Mouse (Mus musculus) heart, embryonic 13.5 days (tissue): ENCODE results near the gene Cetn4. TPM values are rescaled to one million over a fixed set of nuclear protein-coding genes. Genes with fewer than 3 reads are reported as not detected.

Source experiments
- ATAC-seq: fragments of 200-750 bp; cut with Nextera tagmentation; 2 replicates; pipeline ENCODE4 v1.8.0; 2017; ENCODE audit warnings: moderate TSS enrichment; ENCODE audit not compliant: insufficient number of reproducible peaks, low FRiP score, low TSS enrichment; ENCODE audit errors: extremely low read depth
- H3K27ac ChIP-seq: fragments of 300-500 bp; sonication (generic); replicated peaks from 2 replicates; pipeline ENCODE4 v1.5.1; 2015; ENCODE audit warnings: moderate library complexity, mild to moderate bottlenecking, inconsistent platforms
- H3K27me3 ChIP-seq: fragments of 300-500 bp; sonication (generic); replicated peaks from 2 replicates; pipeline ENCODE4 v1.6.1; 2015; ENCODE audit warnings: mild to moderate bottlenecking, inconsistent platforms
- H3K36me3 ChIP-seq: fragments of 300-500 bp; sonication (generic); 2 replicates; pipeline ENCODE4 v1.6.1; 2015; ENCODE audit warnings: mild to moderate bottlenecking, inconsistent platforms
- H3K4me1 ChIP-seq: fragments of 300-500 bp; sonication (generic); 2 replicates; pipeline ENCODE4 v1.6.1; 2015; ENCODE audit warnings: inconsistent platforms
- H3K4me2 ChIP-seq: fragments of 300-500 bp; sonication (generic); 2 replicates; pipeline ENCODE4 v1.6.1; 2015; ENCODE audit warnings: inconsistent platforms, mild to moderate bottlenecking, moderate library complexity
- H3K4me3 ChIP-seq: fragments of 300-500 bp; sonication (generic); 2 replicates; pipeline ENCODE4 v1.5.1; 2015; ENCODE audit warnings: moderate library complexity, mild to moderate bottlenecking, inconsistent platforms
- H3K9ac ChIP-seq: fragments of 300-500 bp; sonication (generic); 2 replicates; pipeline ENCODE4 v1.6.1; 2015; ENCODE audit warnings: inconsistent platforms, mild to moderate bottlenecking, moderate library complexity
- H3K9me3 ChIP-seq: fragments of 300-500 bp; sonication (generic); 2 replicates; pipeline ENCODE4 v1.6.1; 2016; ENCODE audit warnings: inconsistent platforms
- WGBS: fragments of 180-500 bp; shearing (Covaris S2); methylation state at CpG from one replicate; pipeline ENCODE4 v1.1.7; 2015; ENCODE audit warnings: mixed read lengths; 5-methylcytosine and 5-hydroxymethylcytosine counted together
- polyA plus RNA-seq: library from polyadenylated mRNA; unstranded; fragments of >200 nt; fragmentation: Nextera tagmentation; extraction: Ambion mirVana; gene quantifications from 2 replicates; pipeline ENCODE4 v1.2.1, GENCODE M21; 2015

Gene Cetn4
- polyA plus RNA-seq, 1 experiment from 2014 or later = 1.2 TPM

DNA sequence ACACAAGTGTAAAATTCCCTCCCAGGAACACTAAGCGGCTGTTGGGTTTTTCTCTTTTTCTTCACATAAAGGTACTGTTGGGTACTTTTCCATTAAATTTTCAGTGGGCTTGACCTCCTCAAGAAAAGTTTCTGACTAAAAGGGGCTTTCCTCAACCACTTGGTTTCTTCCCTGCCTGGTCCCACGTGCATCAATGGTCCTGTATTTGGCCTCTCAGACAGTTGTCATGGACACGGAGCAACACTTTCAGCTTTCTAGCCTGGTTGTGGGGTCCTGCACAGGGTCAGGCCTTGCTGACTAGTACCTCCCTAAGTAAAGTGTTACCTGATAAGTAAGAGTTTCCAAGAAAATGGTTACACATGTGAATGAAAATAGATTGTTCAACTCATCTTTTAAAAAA, 13.0 kb downstream of the Cetn4 start:
- H3K9me3 ChIP-seq = no peaks in the 10 kb centered on the region
- ATAC-seq = no peak
- H3K36me3 ChIP-seq = no peaks in the 10 kb centered on the region
- H3K9ac ChIP-seq = no peak overlapping the region
- no peaks in the 10 kb centered on the region for H3K27me3 ChIP-seq
- 62% methylated on average over 3 of the region's 3 CpGs for WGBS
- H3K4me2 ChIP-seq = no peak overlapping the region
- no peaks in the 10 kb centered on the region for H3K4me1 ChIP-seq
- H3K4me3 ChIP-seq = no peak overlapping the region
- no peak overlapping the region for H3K27ac ChIP-seq

DNA sequence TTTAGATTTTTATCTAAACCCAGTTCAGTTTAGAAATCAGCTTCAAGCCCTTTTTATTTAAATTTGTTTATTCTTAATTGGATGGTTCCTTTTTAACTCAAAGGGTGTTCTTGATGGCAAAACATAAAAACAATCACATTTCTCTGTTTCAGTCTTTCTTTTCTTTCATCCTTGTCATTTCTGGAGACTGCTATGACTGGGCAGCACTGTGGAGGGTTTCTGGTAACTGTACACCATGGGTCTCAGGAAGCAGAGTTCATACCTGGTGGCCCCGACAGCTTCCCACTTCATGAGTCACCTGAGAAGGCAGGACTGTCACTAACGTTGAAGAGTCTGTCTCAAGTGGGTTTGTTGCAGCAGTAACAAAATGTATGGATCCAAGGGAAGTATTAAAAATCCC, 19.9 kb downstream of the Cetn4 start:
- H3K9ac ChIP-seq = no peak overlapping the region
- H3K27me3 ChIP-seq = no peaks in the 10 kb centered on the region
- H3K4me1 ChIP-seq = no peaks in the 10 kb centered on the region
- 63% methylated on average over 2 of the region's 2 CpGs for WGBS
- no peak overlapping the region for H3K27ac ChIP-seq
- no peak for ATAC-seq
- H3K9me3 ChIP-seq = no peaks in the 10 kb centered on the region
- no peak overlapping the region for H3K4me2 ChIP-seq
- H3K36me3 ChIP-seq = no peaks in the 10 kb centered on the region
- H3K4me3 ChIP-seq = no peak overlapping the region

DNA sequence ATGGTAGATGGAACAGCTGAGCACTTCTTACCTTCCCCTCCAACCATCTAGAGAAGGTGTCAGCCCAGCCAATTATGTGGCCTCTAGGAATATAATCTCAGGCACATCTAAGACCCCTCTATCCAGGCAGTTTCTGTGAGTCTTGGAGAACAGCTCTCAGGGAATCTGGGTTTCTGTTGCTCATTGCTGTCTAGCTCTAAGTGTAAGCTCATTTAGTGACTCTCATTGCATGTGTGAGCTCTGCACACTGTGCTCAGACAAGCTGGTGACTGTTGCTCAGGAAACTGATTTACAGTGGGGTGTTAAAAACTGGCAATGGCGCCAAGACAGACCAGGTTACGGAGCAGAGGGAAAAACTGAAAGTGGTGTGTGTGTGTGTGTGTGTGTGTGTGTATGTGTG, 20.6 kb downstream of the Cetn4 start:
- no peaks in the 10 kb centered on the region for H3K36me3 ChIP-seq
- H3K27me3 ChIP-seq = no peaks in the 10 kb centered on the region
- no peak overlapping the region for H3K27ac ChIP-seq
- no peak for ATAC-seq
- WGBS = 67% methylated on average over 2 of the region's 2 CpGs
- H3K9ac ChIP-seq = no peak overlapping the region
- H3K4me3 ChIP-seq = no peak overlapping the region
- H3K4me2 ChIP-seq = no peak overlapping the region
- H3K4me1 ChIP-seq = no peaks in the 10 kb centered on the region
- H3K9me3 ChIP-seq = no peaks in the 10 kb centered on the region

DNA sequence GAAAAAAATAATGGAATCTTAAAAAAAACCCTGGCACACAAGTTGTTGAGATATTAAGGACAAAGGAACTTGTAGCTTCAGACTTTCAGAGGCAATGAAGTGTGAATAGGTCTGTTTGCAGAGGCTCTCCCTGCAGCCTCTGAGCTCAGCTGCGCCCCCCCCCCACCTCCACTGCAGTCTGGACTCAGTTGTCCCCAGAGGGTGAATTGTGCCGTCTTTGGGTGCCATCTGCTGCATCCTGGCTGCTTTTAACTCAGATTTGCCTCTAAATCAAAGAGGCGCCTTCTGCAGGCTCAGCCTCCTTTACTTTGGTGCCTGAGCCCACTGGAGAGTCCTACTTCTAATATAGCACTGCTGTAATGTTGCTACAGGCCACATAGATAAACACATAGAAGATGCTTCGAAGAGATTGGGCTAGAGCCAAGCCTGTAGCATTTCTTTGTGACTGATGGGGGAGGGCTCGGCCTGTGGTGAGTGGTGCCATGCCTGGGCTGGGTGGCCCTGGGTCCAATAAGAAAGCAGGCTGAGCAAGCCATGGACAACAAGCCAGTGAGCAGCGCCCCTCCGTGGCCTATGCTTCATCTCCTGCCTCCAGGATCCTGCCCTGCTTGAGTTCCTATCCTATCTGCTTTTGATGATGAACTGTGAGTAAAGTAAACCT, 21.5 kb downstream of the Cetn4 start:
- WGBS = 65% methylated on average over 7 of the region's 7 CpGs
- H3K4me3 ChIP-seq = no peak overlapping the region
- H3K9ac ChIP-seq = no peak overlapping the region
- H3K27me3 ChIP-seq = no peaks in the 10 kb centered on the region
- H3K27ac ChIP-seq = no peak overlapping the region
- H3K4me1 ChIP-seq = no peaks in the 10 kb centered on the region
- no peaks in the 10 kb centered on the region for H3K9me3 ChIP-seq
- no peak for ATAC-seq
- H3K36me3 ChIP-seq = no peaks in the 10 kb centered on the region
- H3K4me2 ChIP-seq = no peak overlapping the region

DNA sequence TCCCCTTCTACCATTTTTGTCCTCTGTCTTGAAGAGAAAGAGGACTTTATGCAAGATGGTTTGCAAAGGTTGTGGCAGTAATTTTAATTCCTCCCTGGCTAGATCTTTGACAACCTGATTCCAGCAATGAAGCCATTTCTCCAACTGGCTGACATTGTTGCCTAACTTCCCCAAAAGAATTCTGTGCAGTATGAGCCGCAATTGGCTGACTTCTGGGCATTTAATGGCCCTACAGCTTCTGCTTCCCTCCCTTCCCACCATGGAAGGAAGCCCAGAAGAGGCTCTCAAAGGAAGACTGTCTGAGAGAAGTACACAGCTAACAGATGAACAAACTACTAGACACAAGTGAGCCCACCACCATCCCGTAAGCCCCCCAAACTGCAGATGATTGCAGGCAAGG, 23.3 kb downstream of the Cetn4 start:
- ATAC-seq = no peak
- no peaks in the 10 kb centered on the region for H3K27me3 ChIP-seq
- H3K4me3 ChIP-seq = no peak overlapping the region
- H3K4me1 ChIP-seq = no peaks in the 10 kb centered on the region
- H3K4me2 ChIP-seq = no peak overlapping the region
- no peaks in the 10 kb centered on the region for H3K9me3 ChIP-seq
- H3K27ac ChIP-seq = no peak overlapping the region
- H3K36me3 ChIP-seq = no peaks in the 10 kb centered on the region
- H3K9ac ChIP-seq = no peak overlapping the region
- WGBS = 83% methylated on average over 2 of the region's 2 CpGs

DNA sequence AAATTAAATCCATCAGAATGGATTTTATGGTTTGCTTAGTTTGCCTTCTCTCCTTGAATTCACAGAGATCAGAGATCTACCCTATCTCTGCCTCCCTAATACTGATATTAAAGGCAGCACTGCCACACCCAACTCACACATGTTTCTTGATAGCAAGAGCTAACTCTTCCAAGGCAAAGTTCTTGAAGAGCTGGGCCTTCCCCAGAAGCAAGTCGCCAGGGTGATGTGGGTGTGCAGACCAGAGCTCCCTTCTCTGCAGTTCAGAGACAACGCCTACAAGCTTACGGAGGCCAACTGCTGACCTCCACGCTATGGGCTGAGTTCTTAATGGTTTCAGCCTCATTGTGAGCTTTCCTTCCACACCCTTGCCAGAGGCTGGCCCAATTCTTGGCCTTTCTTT, 29.3 kb downstream of the Cetn4 start:
- WGBS = 79% methylated on average over 4 of the region's 4 CpGs
- Histone ChIP-seq H3K27ac (no peak overlapping the region), H3K4me2 (no peak overlapping the region), H3K9me3 (no peaks in the 10 kb centered on the region), H3K9ac (no peak overlapping the region), H3K4me3 (no peak overlapping the region), H3K27me3 (no peaks in the 10 kb centered on the region), H3K4me1 (no peaks in the 10 kb centered on the region), H3K36me3 (no peaks in the 10 kb centered on the region)
- ATAC-seq = no peak

DNA sequence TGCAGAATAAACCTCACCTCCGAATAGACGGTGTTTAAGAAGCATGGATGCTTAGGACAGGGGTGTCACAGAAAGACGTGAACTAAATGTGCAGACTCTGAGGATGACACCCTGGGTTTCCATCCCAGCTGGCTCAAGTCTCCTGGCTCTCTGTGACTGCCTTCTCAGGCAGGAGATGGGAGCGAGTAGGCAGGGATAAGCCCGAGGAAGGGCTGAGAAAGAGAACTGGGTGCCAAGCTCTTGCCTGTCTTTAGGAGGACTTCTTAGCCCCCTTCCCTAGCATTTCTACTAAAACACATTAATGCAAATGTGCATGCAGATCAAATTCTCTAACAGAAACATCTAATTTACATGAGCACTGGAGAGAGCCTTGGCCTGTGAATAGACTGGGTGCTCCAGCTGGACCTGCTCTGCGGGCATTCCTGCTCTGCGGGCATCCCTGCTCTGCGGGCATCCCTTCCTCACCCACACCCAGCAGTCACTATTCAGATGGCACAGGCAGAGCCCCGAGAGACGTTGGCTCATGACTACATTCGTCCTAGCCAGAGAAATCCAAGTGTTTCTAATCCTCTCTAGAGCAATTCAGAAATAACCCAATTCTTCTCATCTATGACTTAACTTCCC, 30.1 kb downstream of the Cetn4 start:
- Histone ChIP-seq H3K9ac (no peak overlapping the region), H3K4me1 (no peaks in the 10 kb centered on the region), H3K4me2 (no peak overlapping the region), H3K27me3 (no peaks in the 10 kb centered on the region), H3K9me3 (no peaks in the 10 kb centered on the region), H3K36me3 (no peaks in the 10 kb centered on the region), H3K27ac (no peak overlapping the region), H3K4me3 (no peak overlapping the region)
- ATAC-seq = no peak
- WGBS = 71% methylated on average over 11 of the region's 11 CpGs

DNA sequence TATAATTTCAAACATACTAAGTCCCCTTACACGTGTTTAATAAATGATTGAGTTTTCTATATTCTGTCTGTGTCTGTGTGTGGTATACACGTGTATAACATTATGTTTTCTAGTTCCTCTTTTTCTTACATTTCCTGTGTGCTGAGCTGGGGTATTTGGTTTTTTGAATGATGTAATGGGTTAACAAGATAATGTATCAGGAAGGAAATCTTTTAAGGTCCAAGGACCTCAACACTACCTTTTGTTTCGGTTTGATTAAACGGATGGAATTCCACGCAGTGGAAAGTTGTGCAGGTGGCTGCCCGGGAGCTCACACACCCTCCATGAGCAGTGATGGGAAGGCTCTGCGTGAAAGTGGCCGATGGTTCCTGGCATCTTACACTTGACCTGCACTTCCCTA, 31.6 kb downstream of the Cetn4 start:
- 69% methylated on average over 8 of the region's 8 CpGs for WGBS
- no peak overlapping the region for H3K4me2 ChIP-seq
- no peaks in the 10 kb centered on the region for H3K4me1 ChIP-seq
- H3K9me3 ChIP-seq = no peaks in the 10 kb centered on the region
- no peak overlapping the region for H3K27ac ChIP-seq
- no peak overlapping the region for H3K9ac ChIP-seq
- ATAC-seq = no peak
- H3K27me3 ChIP-seq = no peaks in the 10 kb centered on the region
- no peak overlapping the region for H3K4me3 ChIP-seq
- no peaks in the 10 kb centered on the region for H3K36me3 ChIP-seq

DNA sequence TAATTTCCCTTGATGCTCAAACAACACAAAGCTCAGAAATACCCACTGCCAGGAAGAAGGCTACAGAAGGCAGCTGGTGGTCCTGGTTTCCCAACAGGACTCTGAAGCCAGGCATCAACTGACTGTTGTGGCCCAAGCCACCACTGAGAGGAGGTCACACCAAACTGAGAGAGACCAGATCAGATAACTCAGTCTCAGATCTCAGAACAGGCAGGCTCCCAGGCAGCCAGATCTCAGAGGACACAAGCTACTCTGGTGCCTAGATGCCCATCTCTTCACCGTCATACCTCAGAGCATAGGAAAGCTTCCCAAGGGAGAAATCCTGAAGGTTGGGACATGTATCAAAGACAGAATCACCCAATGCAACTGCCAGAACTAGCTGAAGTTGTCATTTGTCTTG, 32.3 kb downstream of the Cetn4 start:
- Histone ChIP-seq H3K4me1 (no peaks in the 10 kb centered on the region), H3K36me3 (no peaks in the 10 kb centered on the region), H3K9me3 (no peaks in the 10 kb centered on the region), H3K27ac (no peak overlapping the region), H3K4me2 (no peak overlapping the region), H3K27me3 (no peaks in the 10 kb centered on the region), H3K9ac (no peak overlapping the region), H3K4me3 (no peak overlapping the region)
- 75% methylated on average over 1 of the region's 1 CpGs for WGBS
- ATAC-seq = 0 out of 2 replicates have a peak, but pooled peaks have one; percentile 31

DNA sequence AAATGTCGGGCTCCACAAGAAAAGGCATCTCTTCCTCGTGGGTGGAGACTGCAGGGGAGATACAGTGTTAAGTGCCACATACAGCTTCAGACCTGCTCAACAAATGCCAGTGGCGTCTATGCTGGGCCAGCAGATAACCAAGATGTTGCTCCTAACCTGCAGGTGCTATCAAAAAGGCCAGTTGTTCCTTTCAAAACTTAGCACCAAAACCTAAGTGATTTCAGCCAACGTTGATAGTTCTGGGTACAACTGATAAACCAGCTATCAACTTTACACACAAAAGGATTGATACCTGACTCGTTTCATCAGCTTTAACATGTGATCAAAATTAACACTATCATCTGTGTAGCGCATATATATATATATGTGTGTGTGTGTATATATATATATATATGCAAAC, 37.8 kb downstream of the Cetn4 start:
- ATAC-seq = no peak
- H3K27ac ChIP-seq = no peak overlapping the region
- no peaks in the 10 kb centered on the region for H3K9me3 ChIP-seq
- 59% methylated on average over 6 of the region's 6 CpGs for WGBS
- H3K4me2 ChIP-seq = no peak overlapping the region
- no peaks in the 10 kb centered on the region for H3K27me3 ChIP-seq
- H3K4me1 ChIP-seq = no peaks in the 10 kb centered on the region
- H3K4me3 ChIP-seq = no peak overlapping the region
- no peaks in the 10 kb centered on the region for H3K36me3 ChIP-seq
- H3K9ac ChIP-seq = no peak overlapping the region

DNA sequence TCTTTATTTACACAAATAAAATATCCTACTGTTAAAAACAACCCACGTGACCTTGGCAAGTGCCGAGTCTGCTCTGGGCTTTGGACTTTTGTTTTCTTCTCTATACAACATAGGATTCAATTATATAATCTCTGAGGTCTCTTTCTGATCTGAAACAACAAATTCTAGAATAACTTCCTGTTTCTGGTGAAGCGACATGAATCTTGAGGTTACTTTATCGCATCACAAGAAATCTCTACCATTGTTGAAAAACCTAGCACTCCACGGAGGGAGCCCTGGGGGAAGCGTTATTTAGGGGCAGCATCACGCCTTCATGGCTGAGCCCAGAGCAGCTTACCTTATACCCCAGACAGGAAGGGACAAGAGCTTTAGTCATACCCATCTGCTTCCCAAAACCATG, 39.4 kb downstream of the Cetn4 start:
- Histone ChIP-seq H3K4me3 (no peak overlapping the region), H3K4me1 (no peaks in the 10 kb centered on the region), H3K9me3 (no peaks in the 10 kb centered on the region), H3K27ac (no peak overlapping the region), H3K27me3 (no peaks in the 10 kb centered on the region), H3K36me3 (no peaks in the 10 kb centered on the region), H3K4me2 (no peak overlapping the region), H3K9ac (no peak overlapping the region)
- WGBS = 68% methylated on average over 7 of the region's 7 CpGs
- ATAC-seq = no peak

DNA sequence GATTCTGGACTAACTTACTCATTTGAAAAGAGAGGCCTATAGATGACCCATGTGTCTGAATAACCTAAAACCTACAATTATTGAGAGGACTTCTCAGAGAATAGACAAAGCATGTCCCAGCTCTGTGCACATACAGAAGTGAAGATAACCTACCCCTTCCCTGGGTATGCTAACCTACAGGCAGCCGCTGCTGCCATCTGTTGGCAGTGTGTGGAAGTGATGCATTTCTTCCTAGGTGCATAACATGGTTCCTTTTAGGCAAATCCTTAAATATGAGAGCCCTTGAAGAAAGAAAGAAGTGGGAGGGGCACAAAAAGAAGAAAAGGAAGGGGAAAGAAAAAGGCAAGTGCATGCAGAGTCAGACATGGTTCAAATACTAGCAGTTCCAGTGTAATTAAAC, 41.3 kb downstream of the Cetn4 start:
- Histone ChIP-seq H3K9ac (no peak overlapping the region), H3K36me3 (no peaks in the 10 kb centered on the region), H3K4me2 (no peak overlapping the region), H3K27me3 (no peaks in the 10 kb centered on the region), H3K9me3 (no peaks in the 10 kb centered on the region), H3K27ac (no peak overlapping the region), H3K4me1 (no peaks in the 10 kb centered on the region), H3K4me3 (no peak overlapping the region)
- 4% methylated on average over 1 of the region's 1 CpGs for WGBS
- ATAC-seq = no peak
